Mouse (Mus musculus) MEL (cell line): ENCODE data around the gene Mindy3.

Experiments used
- BHLHE40 ChIP-seq: IDR thresholded peaks from 2 replicates; pipeline ENCODE4 v1.6.1; 2012; ENCODE audit warnings: low read depth, mild to moderate bottlenecking, inconsistent platforms, low read length, improper control_type of control experiment, borderline replicate concordance
- CTCF ChIP-seq, 3 experiments: IDR thresholded peaks in 2 of 3; conservative IDR thresholded peaks in 1 of 3; 2 replicates each; pipeline ENCODE4 v1.5.1; 2011 to 2012; ENCODE audit warnings: low read length in 3 of 3, low read depth in 2 of 3, mild to moderate bottlenecking in 2 of 3, improper control_type of control experiment in 1 of 3, inconsistent platforms in 1 of 3, mixed read lengths in 1 of 3, moderate library complexity in 1 of 3; ENCODE audit not compliant: control insufficient read depth in 1 of 3, insufficient read depth in 1 of 3, poor library complexity in 1 of 3, severe bottlenecking in 1 of 3
- POLR2A ChIP-seq, 2 experiments: IDR thresholded peaks; 2 replicates each; pipeline ENCODE4 v1.6.1; 2011 to 2012; ENCODE audit warnings: low read length in 2 of 2, mild to moderate bottlenecking in 2 of 2, control low read depth in 1 of 2, improper control_type of control experiment in 1 of 2, low read depth in 1 of 2, moderate library complexity in 1 of 2; ENCODE audit not compliant: control insufficient read depth in 1 of 2, insufficient read depth in 1 of 2, poor library complexity in 1 of 2
- POLR2AphosphoS2 ChIP-seq: IDR thresholded peaks from 2 replicates; pipeline ENCODE4 v1.6.1; 2011; ENCODE audit warnings: low read length, improper control_type of control experiment
- SIN3A ChIP-seq: IDR thresholded peaks from 2 replicates; pipeline ENCODE4 v1.6.1; 2012; ENCODE audit warnings: low read length, improper control_type of control experiment, inconsistent platforms
- TAL1 ChIP-seq: IDR thresholded peaks from 2 replicates; pipeline ENCODE4 v1.6.1; 2012; ENCODE audit warnings: mild to moderate bottlenecking, inconsistent platforms, low read length, moderate library complexity, mixed read lengths
- TCF12 ChIP-seq: IDR thresholded peaks from 2 replicates; pipeline ENCODE4 v1.6.1; 2014; ENCODE audit warnings: low read depth, mild to moderate bottlenecking, inconsistent platforms, low read length, improper control_type of control experiment, moderate library complexity

GRCm38 (mm10) chr2:12329068-12329407, 90.2 kb downstream of the Mindy3 start:
- TF ChIP-seq SIN3A (no peak), POLR2AphosphoS2 (no peak), BHLHE40 (no peak), TCF12 (no peak), POLR2A (IDR thresholded peaks at IDR 0.05; ENCODE audit: control insufficient read depth in 1 of 2, insufficient read depth in 1 of 2, low read depth in 1 of 2, low read length in 2 of 2, poor library complexity in 1 of 2) (no peak), CTCF (IDR thresholded peaks at IDR 0.05 in 2 of 3, conservative IDR thresholded peaks at IDR 0.05 in 1 of 3; ENCODE audit: control insufficient read depth in 1 of 3, insufficient read depth in 1 of 3, low read depth in 2 of 3, low read length in 3 of 3, poor library complexity in 1 of 3, severe bottlenecking in 1 of 3) (no peak), TAL1 (no peak)
